Mouse (Mus musculus): ENCODE measurements at regions not wholly inside any gene's neighbourhood (a gene's known extent, or its start where the extent isn't known, plus 50 kb on each side); places are given as distances from the start of the nearest gene placed in this dataset.
A peak's percentile ranks its signal among the peaks of the same experiment; 100 is the strongest.

- no peak for DNase-seq
- TF ChIP-seq CTCF (IDR thresholded peaks at IDR 0.05; ENCODE audit: low read depth): no peak
- no peaks in the 10 kb centered on the region for H3K36me3 ChIP-seq (ENCODE audit: insufficient read depth)
- ATAC-seq: no peak
- 53% methylated on average over 1 of the region's 1 CpGs for WGBS
- no peak overlapping the region for H3K27ac ChIP-seq (ENCODE audit: low read depth, low read length)
- H3K4me3 ChIP-seq (ENCODE audit: low read depth, low read length): no peak overlapping the region
- H3K9me3 ChIP-seq (ENCODE audit: low read length): no peaks in the 10 kb centered on the region
- H3K4me2 ChIP-seq (ENCODE audit: low read depth): no peak overlapping the region
- no peaks in the 10 kb centered on the region for H3K27me3 ChIP-seq (ENCODE audit: insufficient read depth, low read length)
- no peak overlapping the region for H3K9ac ChIP-seq
- H3K4me1 ChIP-seq (ENCODE audit: insufficient read depth): no peaks in the 10 kb centered on the region
Observed at GRCm38 (mm10) chr8:76748471-76748870, 150.8 kb upstream of the Nr3c2 start.

- Histone ChIP-seq H3K4me1 (ENCODE audit: insufficient read depth) (no peaks in the 10 kb centered on the region), H3K4me2 (ENCODE audit: low read depth) (no peak overlapping the region), H3K9me3 (ENCODE audit: low read length) (no peaks in the 10 kb centered on the region), H3K36me3 (ENCODE audit: insufficient read depth) (no peaks in the 10 kb centered on the region), H3K9ac (no peak overlapping the region), H3K27ac (ENCODE audit: low read depth, low read length) (no peak overlapping the region), H3K4me3 (ENCODE audit: low read depth, low read length) (no peak overlapping the region), H3K27me3 (ENCODE audit: insufficient read depth, low read length) (no peaks in the 10 kb centered on the region)
- TF ChIP-seq CTCF (IDR thresholded peaks at IDR 0.05; ENCODE audit: low read depth): no peak
- DNase-seq: no peak
- ATAC-seq: no peak
- WGBS: 84% methylated on average over 4 of the region's 4 CpGs
Observed at GRCm38 (mm10) chr8:76750286-76750685, 149.0 kb upstream of the Nr3c2 start.

GRCm38 (mm10) chr8:76754166-76754565, 145.1 kb upstream of the Nr3c2 start:
- H3K27me3 ChIP-seq (ENCODE audit: insufficient read depth, low read length): no peaks in the 10 kb centered on the region
- H3K4me1 ChIP-seq (ENCODE audit: insufficient read depth): no peaks in the 10 kb centered on the region
- no peaks in the 10 kb centered on the region for H3K36me3 ChIP-seq (ENCODE audit: insufficient read depth)
- no peak for TF ChIP-seq CTCF (IDR thresholded peaks at IDR 0.05; ENCODE audit: low read depth)
- no peaks in the 10 kb centered on the region for H3K9me3 ChIP-seq (ENCODE audit: low read length)
- ATAC-seq: no peak
- H3K4me3 ChIP-seq (ENCODE audit: low read depth, low read length): no peak overlapping the region
- 62% methylated on average over 3 of the region's 3 CpGs for WGBS
- H3K9ac ChIP-seq: no peak overlapping the region
- no peak overlapping the region for H3K27ac ChIP-seq (ENCODE audit: low read depth, low read length)
- H3K4me2 ChIP-seq (ENCODE audit: low read depth): no peak overlapping the region
- DNase-seq: no peak

DNA sequence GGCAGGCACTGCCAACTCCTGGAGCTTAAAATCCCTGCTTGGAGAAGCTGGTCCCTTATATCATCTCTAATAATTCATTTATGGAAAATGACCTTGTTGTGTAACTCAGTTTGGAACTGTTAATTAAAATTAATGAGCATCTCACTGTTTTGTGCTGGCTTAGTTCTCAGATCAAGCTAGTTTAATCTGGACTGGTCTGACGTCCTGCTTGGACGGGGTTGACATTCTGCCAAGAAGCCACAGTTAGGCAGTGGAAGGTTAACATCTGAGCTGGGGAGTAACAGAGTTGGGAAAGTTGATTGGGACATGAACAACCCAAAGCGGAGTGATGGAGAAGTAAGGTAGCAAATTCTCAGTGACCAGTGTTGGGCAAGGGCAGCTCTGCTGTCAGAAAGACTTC, 135.0 kb upstream of the Nr3c2 start:
- Histone ChIP-seq H3K4me2 (ENCODE audit: low read depth) (no peak overlapping the region), H3K27ac (ENCODE audit: low read depth, low read length) (no peak overlapping the region), H3K9me3 (ENCODE audit: low read length) (no peaks in the 10 kb centered on the region), H3K9ac (no peak overlapping the region), H3K36me3 (ENCODE audit: insufficient read depth) (no peaks in the 10 kb centered on the region), H3K4me1 (ENCODE audit: insufficient read depth) (no peaks in the 10 kb centered on the region), H3K4me3 (ENCODE audit: low read depth, low read length) (no peak overlapping the region), H3K27me3 (ENCODE audit: insufficient read depth, low read length) (no peaks in the 10 kb centered on the region)
- no peak for ATAC-seq
- no peak for TF ChIP-seq CTCF (IDR thresholded peaks at IDR 0.05; ENCODE audit: low read depth)
- DNase-seq: no peak
- WGBS: 58% methylated on average over 3 of the region's 3 CpGs

DNA sequence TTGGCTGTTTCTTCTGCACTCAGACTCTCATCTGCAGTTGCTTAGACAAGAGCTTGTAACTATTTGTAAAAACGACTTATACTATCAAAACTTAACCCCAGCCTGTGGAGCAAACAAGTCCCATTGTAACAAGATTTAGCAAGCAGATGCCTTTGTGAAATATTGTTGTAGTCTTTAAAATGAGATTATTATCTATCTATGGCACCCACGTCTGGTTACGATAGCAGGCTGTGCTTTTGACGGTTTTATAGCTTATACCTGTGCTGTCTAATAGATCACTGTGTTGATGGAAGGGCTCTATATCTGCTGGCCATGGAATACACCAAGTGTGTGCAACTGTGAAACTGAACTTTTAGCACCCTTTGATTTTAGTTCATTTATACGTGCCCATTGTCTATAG, 130.9 kb upstream of the Nr3c2 start:
- no peaks in the 10 kb centered on the region for H3K4me1 ChIP-seq (ENCODE audit: insufficient read depth)
- no peaks in the 10 kb centered on the region for H3K9me3 ChIP-seq (ENCODE audit: low read length)
- H3K27ac ChIP-seq (ENCODE audit: low read depth, low read length): no peak overlapping the region
- no peak for DNase-seq
- H3K27me3 ChIP-seq (ENCODE audit: insufficient read depth, low read length): no peaks in the 10 kb centered on the region
- no peak for TF ChIP-seq CTCF (IDR thresholded peaks at IDR 0.05; ENCODE audit: low read depth)
- no peaks in the 10 kb centered on the region for H3K36me3 ChIP-seq (ENCODE audit: insufficient read depth)
- no peak for ATAC-seq
- H3K4me3 ChIP-seq (ENCODE audit: low read depth, low read length): no peak overlapping the region
- WGBS: 90% methylated on average over 5 of the region's 5 CpGs
- no peak overlapping the region for H3K9ac ChIP-seq
- H3K4me2 ChIP-seq (ENCODE audit: low read depth): no peak overlapping the region

GRCm38 (mm10) chr8:76787744-76788143, 111.5 kb upstream of the Nr3c2 start:
- ATAC-seq: no peak
- DNase-seq: no peak
- 83% methylated on average over 1 of the region's 1 CpGs for whole genome bisulfite sequencing
- Histone ChIP-seq H3K9me3 (ENCODE audit: low read length) (no peaks in the 10 kb centered on the region), H3K9ac (no peak overlapping the region), H3K4me2 (ENCODE audit: low read depth) (no peak overlapping the region), H3K36me3 (ENCODE audit: insufficient read depth) (no peaks in the 10 kb centered on the region), H3K4me1 (ENCODE audit: insufficient read depth) (no peaks in the 10 kb centered on the region), H3K27ac (ENCODE audit: low read depth, low read length) (no peak overlapping the region), H3K4me3 (ENCODE audit: low read depth, low read length) (no peak overlapping the region), H3K27me3 (ENCODE audit: insufficient read depth, low read length) (no peaks in the 10 kb centered on the region)
- peak; percentile 10; the same call in 1 of the 2 replicates for TF ChIP-seq CTCF (IDR thresholded peaks at IDR 0.05; ENCODE audit: low read depth)

DNA sequence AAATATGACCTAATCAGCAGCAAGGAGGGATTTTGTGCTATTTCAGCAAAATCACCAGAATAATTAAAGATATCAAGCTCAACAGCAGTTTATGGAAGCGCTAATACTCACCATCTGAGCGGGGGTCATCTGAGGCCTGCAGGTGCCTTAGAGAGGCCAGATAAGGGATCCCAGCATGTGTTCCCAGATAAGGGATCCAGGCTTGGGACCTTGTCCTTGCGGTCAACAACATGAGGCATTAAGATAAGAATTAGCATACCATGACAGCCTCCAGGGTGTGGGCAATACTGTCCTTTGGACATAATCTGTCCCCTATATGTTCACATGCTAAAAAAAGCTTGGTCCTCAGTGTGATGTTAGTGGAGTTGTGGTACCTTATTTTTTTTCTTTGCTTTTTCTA, 105.4 kb upstream of the Nr3c2 start:
- DNase-seq (no peak), ATAC-seq (no peak)
- no peaks in the 10 kb centered on the region for H3K36me3 ChIP-seq (ENCODE audit: insufficient read depth)
- WGBS: 90% methylated on average over 3 of the region's 3 CpGs
- TF ChIP-seq CTCF (IDR thresholded peaks at IDR 0.05; ENCODE audit: low read depth): no peak
- H3K9ac ChIP-seq: no peak overlapping the region
- no peak overlapping the region for H3K4me3 ChIP-seq (ENCODE audit: low read depth, low read length)
- no peaks in the 10 kb centered on the region for H3K9me3 ChIP-seq (ENCODE audit: low read length)
- H3K27me3 ChIP-seq (ENCODE audit: insufficient read depth, low read length): no peaks in the 10 kb centered on the region
- no peaks in the 10 kb centered on the region for H3K4me1 ChIP-seq (ENCODE audit: insufficient read depth)
- no peak overlapping the region for H3K4me2 ChIP-seq (ENCODE audit: low read depth)
- H3K27ac ChIP-seq (ENCODE audit: low read depth, low read length): no peak overlapping the region

DNA sequence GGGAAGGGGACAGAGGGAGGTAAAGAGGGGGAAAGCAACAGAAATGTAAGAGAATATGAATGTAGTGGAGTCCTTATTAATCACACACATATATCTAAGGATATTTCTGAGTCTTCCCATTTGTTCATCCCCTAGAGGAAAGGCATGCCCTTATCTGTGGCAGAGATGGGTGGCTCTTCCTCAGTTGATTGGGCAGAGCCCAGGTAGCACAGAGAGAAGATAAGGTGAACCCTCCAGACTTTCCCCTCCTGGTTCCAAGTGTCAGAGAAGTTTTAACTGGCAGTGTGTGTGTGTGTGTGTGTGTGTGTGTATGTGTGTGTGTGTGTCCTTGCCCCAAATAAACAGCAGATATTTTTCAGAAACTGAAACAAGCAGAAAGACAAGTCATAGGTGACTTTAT, 99.2 kb upstream of the Nr3c2 start:
- Histone ChIP-seq H3K4me2 (ENCODE audit: low read depth) (no peak overlapping the region), H3K4me1 (ENCODE audit: insufficient read depth) (no peaks in the 10 kb centered on the region), H3K9ac (no peak overlapping the region), H3K9me3 (ENCODE audit: low read length) (no peaks in the 10 kb centered on the region), H3K4me3 (ENCODE audit: low read depth, low read length) (no peak overlapping the region), H3K36me3 (ENCODE audit: insufficient read depth) (no peaks in the 10 kb centered on the region), H3K27ac (ENCODE audit: low read depth, low read length) (no peak overlapping the region), H3K27me3 (ENCODE audit: insufficient read depth, low read length) (no peaks in the 10 kb centered on the region)
- no peak for TF ChIP-seq CTCF (IDR thresholded peaks at IDR 0.05; ENCODE audit: low read depth)
- ATAC-seq (no peak), DNase-seq (no peak)

All from forebrain, postnatal 0 days (tissue).